Mouse (Mus musculus) myocyte (in vitro differentiated cells): ENCODE measurements around the gene Uqcc3.

ENCODE experiments used
- CEBPB ChIP-seq: IDR thresholded peaks from 2 replicates; pipeline ENCODE4 v1.6.1; 2011; ENCODE audit warnings: mild to moderate bottlenecking, moderate library complexity; ENCODE audit not compliant: poor library complexity, insufficient read depth, severe bottlenecking
- E2F4 ChIP-seq: IDR thresholded peaks from one replicate; pipeline ENCODE4 v1.6.1; 2011; ENCODE audit warnings: mild to moderate bottlenecking, control low read depth, moderate library complexity; ENCODE audit not compliant: insufficient read depth
- MAX ChIP-seq: IDR thresholded peaks from one replicate; pipeline ENCODE4 v1.6.1; 2011; ENCODE audit warnings: low read depth, mild to moderate bottlenecking, control low read depth
- MYOD1 ChIP-seq, 3 experiments: IDR thresholded peaks; one replicate each; pipeline ENCODE4 v1.6.1; 2011; ENCODE audit warnings: control low read depth in 2 of 3, low read depth in 2 of 3, mild to moderate bottlenecking in 2 of 3, moderate library complexity in 1 of 3; ENCODE audit not compliant: insufficient read length in 2 of 3, control insufficient read depth in 1 of 3
- MYOG ChIP-seq, 3 experiments: IDR thresholded peaks; one replicate each; pipeline ENCODE4 v1.6.1; 2011; ENCODE audit warnings: control low read depth in 2 of 3, low read depth in 2 of 3, mild to moderate bottlenecking in 2 of 3; ENCODE audit not compliant: insufficient read length in 2 of 3, control insufficient read depth in 1 of 3, insufficient read depth in 1 of 3
- POLR2A ChIP-seq: IDR thresholded peaks from one replicate; pipeline ENCODE4 v1.6.1; 2011; ENCODE audit warnings: low read depth, mild to moderate bottlenecking, control low read depth, moderate library complexity; ENCODE audit not compliant: insufficient read length
- POLR2AphosphoS2 ChIP-seq: IDR thresholded peaks from one replicate; pipeline ENCODE4 v1.6.1; 2011; ENCODE audit warnings: low read depth, control low read depth; ENCODE audit not compliant: insufficient read length
- REST ChIP-seq: IDR thresholded peaks from one replicate; pipeline ENCODE4 v1.6.1; 2011; ENCODE audit warnings: mild to moderate bottlenecking, control low read depth, moderate library complexity; ENCODE audit not compliant: insufficient read depth, insufficient read length
- TCF12 ChIP-seq: IDR thresholded peaks from one replicate; pipeline ENCODE4 v1.6.1; 2011; ENCODE audit warnings: mild to moderate bottlenecking, control low read depth; ENCODE audit not compliant: poor library complexity, insufficient read depth, severe bottlenecking
- TCF3 ChIP-seq: IDR thresholded peaks from one replicate; pipeline ENCODE4 v1.6.1; 2011; ENCODE audit warnings: low read depth, control low read depth; ENCODE audit not compliant: insufficient read length
- USF1 ChIP-seq: IDR thresholded peaks from one replicate; pipeline ENCODE4 v1.6.1; 2011; ENCODE audit warnings: low read depth, mild to moderate bottlenecking, control low read depth, moderate library complexity

GRCm38 (mm10) chr19:8880311-8881033 is at the start of gene Uqcc3:
- TF ChIP-seq MAX (peak; percentile 80), POLR2A (peak; percentile 76), MYOG (IDR thresholded peaks at IDR 0.05; ENCODE audit: control insufficient read depth in 1 of 3, insufficient read depth in 1 of 3, insufficient read length in 2 of 3, low read depth in 2 of 3) (peak in 1 of 3 experiments; percentile 28), MYOD1 (IDR thresholded peaks at IDR 0.05; ENCODE audit: control insufficient read depth in 1 of 3, insufficient read length in 2 of 3, low read depth in 2 of 3) (no peak), TCF12 (no peak), POLR2AphosphoS2 (peak; percentile 76), TCF3 (no peak), USF1 (peak; percentile 68), E2F4 (no peak), CEBPB (no peak), REST (no peak)
